Mouse (Mus musculus) brain, embryonic 14.5 days (tissue): ENCODE data around the gene Ascl1.

Source experiments
- CTCF ChIP-seq: fragments of 200-500 bp; IDR thresholded peaks from 2 replicates; pipeline ENCODE4 v1.5.1; 2012; ENCODE audit warnings: inconsistent platforms, mild to moderate bottlenecking, moderate library complexity, borderline replicate concordance; ENCODE audit not compliant: insufficient read depth, insufficient read length; ENCODE audit errors: extremely low read depth
- POLR2A ChIP-seq: fragments of 200-500 bp; IDR thresholded peaks from 2 replicates; pipeline ENCODE4 v1.6.1; 2012; ENCODE audit warnings: mild to moderate bottlenecking, inconsistent platforms, borderline replicate concordance; ENCODE audit not compliant: poor library complexity, insufficient read depth, insufficient read length, severe bottlenecking; ENCODE audit errors: extremely low read depth

DNA sequence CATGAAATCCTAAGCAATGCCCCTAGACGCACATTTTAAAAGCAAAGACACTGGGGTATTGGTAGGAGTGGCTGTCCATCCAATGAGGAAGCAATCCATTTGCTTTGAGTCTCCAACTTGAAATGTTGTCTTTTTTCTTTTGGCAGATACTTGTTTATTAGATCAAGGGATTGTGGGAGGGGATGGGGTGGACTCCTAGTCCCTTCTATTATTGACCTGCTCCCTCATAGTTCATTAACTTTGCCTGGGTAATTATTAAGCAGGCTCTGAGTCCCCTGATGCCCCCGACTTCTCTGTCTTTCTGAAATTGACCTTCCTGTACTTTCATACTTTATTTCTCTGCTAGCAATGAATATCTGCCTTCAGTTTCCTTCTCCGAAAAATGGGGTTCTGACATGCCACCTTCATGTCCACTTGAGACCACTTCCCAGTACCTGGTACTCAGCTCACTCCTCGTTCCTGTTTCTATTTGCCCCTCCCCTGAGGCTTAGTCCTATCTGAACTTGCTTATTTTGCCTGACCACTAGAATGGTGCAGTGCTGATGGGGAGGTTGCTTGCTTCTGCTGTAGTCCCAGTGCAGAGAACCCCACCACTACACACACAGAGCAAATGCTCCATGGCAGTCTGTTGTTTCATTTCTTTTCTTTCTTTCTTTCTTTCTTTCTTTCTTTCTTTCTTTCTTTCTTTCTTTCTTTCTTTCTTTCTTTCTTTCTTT, 27.1 kb upstream of the Ascl1 start:
- no peak for TF ChIP-seq POLR2A
- no peak for TF ChIP-seq CTCF
